Mouse (Mus musculus): ENCODE measurements at regions not wholly inside any gene's neighbourhood (a gene's known extent, or its start where the extent isn't known, plus 50 kb on each side); places are given as distances from the start of the nearest gene placed in this dataset. TPM values are rescaled to one million over a fixed set of nuclear protein-coding genes. Genes with fewer than 3 reads are reported as not detected.

GRCm38 (mm10) chr11:32878967-32879366 is 54.6 kb upstream of the Smim23 start:
- H3K27ac ChIP-seq = no peak overlapping the region
- ATAC-seq (replicated peaks; ENCODE audit: insufficient number of reproducible peaks, insufficient read depth, low FRiP score, low read depth) = no peak
- H3K27me3 ChIP-seq = no peaks in the 10 kb centered on the region
- WGBS = 85% methylated on average over 3 of the region's 3 CpGs
- no peaks in the 10 kb centered on the region for H3K9me3 ChIP-seq (replicated peaks)
- H3K4me2 ChIP-seq = no peak overlapping the region
- no peaks in the 10 kb centered on the region for H3K36me3 ChIP-seq
- no peak overlapping the region for H3K9ac ChIP-seq
- H3K4me3 ChIP-seq = no peak overlapping the region
- H3K4me1 ChIP-seq (replicated peaks) = no peaks in the 10 kb centered on the region

Small RNA genes in the stretch of these regions (microRNA-seq; reads per million reads assigned to microRNA genes)
- not detected for gene Gm26052
